Mouse (Mus musculus) stomach, embryonic 14.5 days (tissue): ENCODE measurements around the gene Chaf1a. TPM values are rescaled to one million over a fixed set of nuclear protein-coding genes. Genes with fewer than 3 reads are reported as not detected.

ENCODE experiments used
- ATAC-seq: fragments of 200-750 bp; cut with Nextera tagmentation; 2 replicates; pipeline ENCODE4 v1.8.0; 2017; ENCODE audit warnings: low read depth, moderate TSS enrichment; ENCODE audit not compliant: insufficient number of reproducible peaks, insufficient read depth, low FRiP score
- H3K27ac ChIP-seq: fragments of 300-500 bp; sonication (generic); 2 replicates; pipeline ENCODE4 v1.5.1; 2014; ENCODE audit warnings: mild to moderate bottlenecking, low read length, moderate library complexity, mixed read lengths
- H3K27me3 ChIP-seq: fragments of 300-500 bp; sonication (generic); 2 replicates; pipeline ENCODE4 v1.6.1; 2014; ENCODE audit warnings: low read length, control low read depth, mixed read lengths; ENCODE audit not compliant: control insufficient read depth, insufficient read depth
- H3K36me3 ChIP-seq: fragments of 300-500 bp; sonication (generic); 2 replicates; pipeline ENCODE4 v1.6.1; 2014; ENCODE audit warnings: mild to moderate bottlenecking, control low read depth, low read length, moderate library complexity, mixed read lengths; ENCODE audit not compliant: control insufficient read depth, insufficient read depth
- H3K4me1 ChIP-seq: fragments of 300-500 bp; sonication (generic); 2 replicates; pipeline ENCODE4 v1.6.1; 2014; ENCODE audit warnings: low read length, control low read depth, mixed read lengths; ENCODE audit not compliant: control insufficient read depth, insufficient read depth
- H3K4me2 ChIP-seq: fragments of 300-500 bp; sonication (generic); replicated peaks from 2 replicates; pipeline ENCODE4 v1.6.1; 2014; ENCODE audit warnings: low read depth, low read length, control low read depth
- H3K4me3 ChIP-seq: fragments of 300-500 bp; sonication (generic); 2 replicates; pipeline ENCODE4 v1.5.1; 2014; ENCODE audit warnings: low read depth, low read length, control low read depth
- H3K9ac ChIP-seq: fragments of 300-500 bp; sonication (generic); replicated peaks from 2 replicates; pipeline ENCODE4 v1.6.1; 2014; ENCODE audit warnings: low read depth, mild to moderate bottlenecking, control low read depth, low read length, moderate library complexity, mixed read lengths
- H3K9me3 ChIP-seq: fragments of 300-500 bp; sonication (generic); 2 replicates; pipeline ENCODE4 v1.6.1; 2016; ENCODE audit warnings: low read depth, low read length, control low read depth; ENCODE audit not compliant: control insufficient read depth
- WGBS: fragments of 180-500 bp; shearing (Covaris S2); extraction: QIAGEN DNeasy Blood & Tissue Kit; methylation state at CpG from one replicate; pipeline ENCODE4 v1.1.7; 2014; 5-methylcytosine and 5-hydroxymethylcytosine counted together
- polyA plus RNA-seq: library from polyadenylated mRNA; unstranded; fragments of >200 nt; fragmentation: Nextera tagmentation; extraction: Ambion mirVana; gene quantifications from 2 replicates; pipeline ENCODE4 v1.2.1, GENCODE M21; 2014

Chaf1a gene
- polyA plus RNA-seq, result 19.2 and 19.6 TPM in 2 replicates

DNA sequence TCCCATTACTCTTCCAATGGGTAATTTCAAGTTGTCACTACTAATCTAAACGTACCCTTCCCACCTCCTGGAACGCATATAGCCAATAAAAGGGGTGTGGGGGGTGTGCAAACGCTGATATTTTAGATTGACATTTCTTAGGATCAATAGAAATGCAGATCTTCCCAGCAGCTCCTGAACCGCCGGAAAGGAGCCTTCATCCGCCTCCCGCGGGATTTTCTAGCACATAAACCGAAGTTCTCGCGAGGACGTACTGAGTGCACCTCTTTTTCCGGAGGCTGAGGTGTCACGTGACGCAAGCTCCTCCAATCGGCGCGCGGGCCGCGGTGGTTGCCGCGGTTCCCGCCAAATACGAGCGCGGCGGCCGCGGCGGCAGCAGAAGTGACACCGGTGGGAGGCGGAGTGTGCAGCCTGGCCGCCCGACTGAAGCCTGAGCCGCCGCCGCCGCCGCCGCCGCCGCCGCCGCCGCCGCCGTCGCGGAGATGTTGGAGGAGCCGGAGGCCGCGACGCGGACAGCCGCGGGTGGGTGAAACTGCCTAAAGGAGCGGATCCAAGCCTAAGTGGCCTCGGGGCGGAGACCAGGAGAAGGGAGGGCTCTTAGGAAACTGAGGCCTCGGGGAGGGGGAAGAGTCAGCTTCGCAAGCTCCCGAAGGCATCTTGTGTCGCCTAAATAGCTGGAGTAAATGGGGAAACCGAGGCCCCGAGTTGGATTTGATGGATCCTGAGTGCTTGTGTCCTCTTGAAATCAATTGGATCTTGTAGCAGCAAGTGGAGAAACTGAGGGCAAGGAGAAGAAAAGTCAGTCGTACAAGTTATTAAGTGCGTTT lies at the start of gene Chaf1a:
TSS of gene Chaf1a (plus strand) at position 410 of the 827 bp plus-strand sequence.
- Histone ChIP-seq H3K9me3 (no peaks in the 10 kb centered on the region), H3K9ac (peak within 1 kb of the TSS; percentile 87), H3K4me2 (peak within 1 kb of the TSS; percentile 79), H3K27me3 (no peaks in the 10 kb centered on the region), H3K27ac (peak within 1 kb of the TSS; percentile 86), H3K36me3 (peaks cover 11% of the 10 kb centered on the region), H3K4me3 (peak within 1 kb of the TSS; percentile 79), H3K4me1 (peaks cover 15% of the 10 kb centered on the region)
- peak; percentile 89 for ATAC-seq
- under 1% methylated on average over 68 of the region's 68 CpGs for WGBS

DNA sequence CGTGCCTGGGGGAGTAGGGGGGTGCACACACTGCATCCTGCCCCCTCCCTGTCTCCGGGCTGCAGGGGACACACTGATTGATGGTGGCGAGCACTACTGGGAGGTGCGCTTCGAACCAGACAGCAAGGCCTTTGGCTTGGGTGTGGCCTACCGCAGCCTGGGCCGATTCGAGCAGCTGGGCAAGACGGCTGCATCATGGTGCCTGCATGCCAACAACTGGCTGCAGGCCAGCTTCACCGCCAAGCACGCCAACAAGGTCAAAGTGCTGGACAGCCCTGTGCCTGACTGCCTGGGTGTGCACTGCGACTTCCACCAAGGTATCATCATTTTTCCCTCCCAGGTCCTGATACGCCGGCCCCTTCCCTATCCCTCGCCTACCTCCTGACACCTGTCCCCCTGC lies 44.2 kb upstream of the Chaf1a start:
- no peaks in the 10 kb centered on the region for H3K4me1 ChIP-seq
- H3K36me3 ChIP-seq, result 0 out of 2 replicates have a peak, but pooled peaks cover 4% of the 10 kb centered on the region
- no peak overlapping the region for H3K4me3 ChIP-seq
- no peak overlapping the region for H3K9ac ChIP-seq
- no peaks in the 10 kb centered on the region for H3K9me3 ChIP-seq
- H3K27ac ChIP-seq, result no peak overlapping the region
- ATAC-seq, result no peak
- no peak overlapping the region for H3K4me2 ChIP-seq
- whole genome bisulfite sequencing, result 83% methylated on average over 15 of the region's 15 CpGs
- no peaks in the 10 kb centered on the region for H3K27me3 ChIP-seq

DNA sequence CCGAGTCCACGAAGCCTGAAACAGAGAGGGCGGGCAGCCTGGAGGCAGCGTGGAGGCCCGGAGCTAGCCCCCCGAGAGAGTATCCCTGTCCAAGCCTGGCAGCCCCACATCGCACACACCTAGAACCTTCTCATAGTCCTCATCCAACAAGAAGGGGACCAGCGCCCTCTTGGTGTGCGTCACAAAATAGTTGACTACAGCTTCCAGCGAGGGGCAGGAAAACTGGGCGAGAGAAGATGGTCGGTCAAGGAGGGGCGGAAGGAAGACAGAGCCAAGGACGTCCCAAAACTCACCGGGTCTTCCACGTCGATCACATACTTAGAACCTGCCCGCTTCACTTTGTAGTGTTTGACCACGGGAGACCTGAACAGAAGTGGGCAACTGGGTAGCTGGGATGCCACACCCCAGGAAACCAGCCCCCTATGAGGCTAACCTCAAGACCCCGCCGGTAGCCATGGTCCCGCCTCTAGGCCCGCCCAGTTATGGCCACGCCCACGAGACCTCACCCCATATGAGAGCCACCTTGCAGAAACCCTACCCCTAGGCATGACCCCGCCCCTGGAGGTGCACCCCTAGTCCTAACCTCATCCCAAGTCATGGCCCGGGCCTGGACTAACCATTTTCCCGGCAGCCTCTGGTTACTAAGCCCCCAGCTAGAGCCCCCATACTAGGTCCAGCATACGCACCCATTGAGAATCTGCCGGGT lies 40.3 kb upstream of the Chaf1a start:
- H3K9ac ChIP-seq, result no peak overlapping the region
- no peaks in the 10 kb centered on the region for H3K4me1 ChIP-seq
- no peaks in the 10 kb centered on the region for H3K27me3 ChIP-seq
- no peak overlapping the region for H3K27ac ChIP-seq
- ATAC-seq, result no peak
- no peak overlapping the region; the same call in 1 of the 2 replicates for H3K4me3 ChIP-seq
- 10% methylated on average over 30 of the region's 30 CpGs for WGBS
- H3K4me2 ChIP-seq, result peak overlapping the region; percentile 10; the same call in 1 of the 2 replicates
- H3K9me3 ChIP-seq, result no peaks in the 10 kb centered on the region
- H3K36me3 ChIP-seq, result 0 out of 2 replicates have a peak, but pooled peaks cover 4% of the 10 kb centered on the region

DNA sequence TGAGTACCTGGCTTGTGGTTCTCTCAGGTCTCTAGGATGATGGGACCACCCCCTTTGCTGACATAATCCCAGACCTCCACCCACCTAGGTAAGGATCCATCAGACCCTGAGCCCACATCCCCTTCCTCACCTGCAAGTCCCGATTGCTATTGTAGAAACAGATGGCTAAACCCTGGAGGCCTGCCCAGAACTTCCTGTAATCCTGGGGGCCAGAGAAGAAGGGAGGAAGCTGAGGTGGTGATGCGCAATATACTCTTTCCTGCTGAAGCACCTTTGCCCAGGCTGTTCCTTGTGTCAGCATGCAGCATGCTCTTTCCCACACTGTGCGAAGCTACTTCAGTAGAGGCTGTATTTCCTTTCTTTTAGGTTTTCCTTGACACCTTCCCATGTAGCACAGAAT lies 37.2 kb upstream of the Chaf1a start:
- WGBS, result 81% methylated on average over 3 of the region's 3 CpGs
- no peak overlapping the region for H3K4me3 ChIP-seq
- no peak overlapping the region for H3K9ac ChIP-seq
- no peak overlapping the region for H3K27ac ChIP-seq
- no peaks in the 10 kb centered on the region for H3K4me1 ChIP-seq
- H3K27me3 ChIP-seq, result no peaks in the 10 kb centered on the region
- H3K9me3 ChIP-seq, result no peaks in the 10 kb centered on the region
- H3K4me2 ChIP-seq, result no peak overlapping the region
- no peaks in the 10 kb centered on the region for H3K36me3 ChIP-seq
- ATAC-seq, result no peak

DNA sequence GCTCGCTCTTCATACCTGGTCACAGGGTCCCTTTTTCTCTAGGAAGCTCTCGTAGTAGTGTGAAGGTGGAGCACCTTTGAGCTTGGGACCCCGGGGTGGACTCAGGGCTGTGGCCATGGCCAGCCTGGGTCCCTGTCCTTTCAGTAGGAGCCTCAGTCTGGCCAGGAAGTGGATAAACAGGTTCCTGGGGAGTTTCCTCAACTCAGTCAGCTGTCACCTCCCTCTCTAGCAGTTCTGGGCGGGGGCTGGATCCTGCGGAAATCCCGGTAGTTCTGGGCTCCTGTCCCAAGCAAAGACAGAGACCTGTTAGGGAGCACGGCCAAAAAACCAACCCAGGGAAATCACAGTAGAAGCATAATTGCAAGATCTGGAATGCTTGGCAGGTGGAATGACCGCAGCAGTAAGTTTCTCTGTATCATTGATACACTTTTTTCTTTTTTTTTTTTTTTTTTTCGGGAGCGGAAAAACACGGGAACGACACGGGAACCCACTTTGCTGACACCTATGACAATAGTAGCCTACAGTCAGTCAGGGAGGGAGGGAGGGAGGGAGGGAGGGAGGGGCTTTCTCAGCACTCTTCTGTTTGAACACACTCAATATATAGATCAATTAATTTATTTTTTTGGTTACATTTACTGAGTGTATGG lies 34.7 kb upstream of the Chaf1a start, which contains the start of the genes Stap2 and Mpnd:
TSS of gene Stap2 (minus strand) at position 170 of the 647 bp plus-strand sequence.
TSS of gene Mpnd (plus strand) at position 297 of the 647 bp plus-strand sequence.
- no peak within 1 kb of the TSS for H3K27ac ChIP-seq
- 27% methylated on average over 13 of the region's 13 CpGs for WGBS
- no peak for ATAC-seq

DNA sequence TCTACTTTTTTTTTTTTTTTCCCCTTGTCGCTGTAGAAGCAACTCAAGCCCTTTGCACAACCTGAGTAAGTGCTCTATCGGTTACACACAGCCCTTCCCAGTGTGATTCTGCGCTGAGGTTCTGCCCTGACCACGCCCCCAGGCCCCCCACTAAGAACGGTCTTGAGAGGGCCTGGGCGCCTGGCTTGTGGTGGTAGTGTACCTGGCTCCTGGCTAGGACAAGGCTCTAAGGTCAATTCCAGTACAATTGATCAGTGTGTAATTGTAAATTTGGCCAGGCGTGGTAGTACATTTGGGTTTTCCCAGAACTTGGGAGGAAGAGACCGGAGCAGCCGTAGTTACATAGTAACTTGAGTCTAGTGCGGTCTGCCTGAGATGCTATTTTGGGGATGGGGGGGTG lies 33.3 kb upstream of the Chaf1a start:
- ATAC-seq, result no peak
- Histone ChIP-seq H3K4me1 (peaks cover 11% of the 10 kb centered on the region), H3K36me3 (peaks cover 8% of the 10 kb centered on the region), H3K27me3 (no peaks in the 10 kb centered on the region), H3K27ac (no peak overlapping the region), H3K4me3 (no peak overlapping the region), H3K9ac (no peak overlapping the region), H3K9me3 (no peaks in the 10 kb centered on the region), H3K4me2 (no peak overlapping the region)
- WGBS, result 51% methylated on average over 10 of the region's 10 CpGs

More for the DNA sequence above, 34.7 kb upstream of the Chaf1a start, which contains the start of the genes Stap2 and Mpnd:
- H3K27me3 ChIP-seq, result no peaks in the 10 kb centered on the region
- H3K9me3 ChIP-seq, result no peaks in the 10 kb centered on the region
- H3K4me3 ChIP-seq, result peak within 1 kb of the TSS; percentile 10; the same call in 1 of the 2 replicates
- no peak within 1 kb of the TSS for H3K9ac ChIP-seq
- no peaks in the 10 kb centered on the region for H3K36me3 ChIP-seq
- H3K4me2 ChIP-seq, result peak within 1 kb of the TSS; percentile 31
- H3K4me1 ChIP-seq, result peaks cover 9% of the 10 kb centered on the region

DNA sequence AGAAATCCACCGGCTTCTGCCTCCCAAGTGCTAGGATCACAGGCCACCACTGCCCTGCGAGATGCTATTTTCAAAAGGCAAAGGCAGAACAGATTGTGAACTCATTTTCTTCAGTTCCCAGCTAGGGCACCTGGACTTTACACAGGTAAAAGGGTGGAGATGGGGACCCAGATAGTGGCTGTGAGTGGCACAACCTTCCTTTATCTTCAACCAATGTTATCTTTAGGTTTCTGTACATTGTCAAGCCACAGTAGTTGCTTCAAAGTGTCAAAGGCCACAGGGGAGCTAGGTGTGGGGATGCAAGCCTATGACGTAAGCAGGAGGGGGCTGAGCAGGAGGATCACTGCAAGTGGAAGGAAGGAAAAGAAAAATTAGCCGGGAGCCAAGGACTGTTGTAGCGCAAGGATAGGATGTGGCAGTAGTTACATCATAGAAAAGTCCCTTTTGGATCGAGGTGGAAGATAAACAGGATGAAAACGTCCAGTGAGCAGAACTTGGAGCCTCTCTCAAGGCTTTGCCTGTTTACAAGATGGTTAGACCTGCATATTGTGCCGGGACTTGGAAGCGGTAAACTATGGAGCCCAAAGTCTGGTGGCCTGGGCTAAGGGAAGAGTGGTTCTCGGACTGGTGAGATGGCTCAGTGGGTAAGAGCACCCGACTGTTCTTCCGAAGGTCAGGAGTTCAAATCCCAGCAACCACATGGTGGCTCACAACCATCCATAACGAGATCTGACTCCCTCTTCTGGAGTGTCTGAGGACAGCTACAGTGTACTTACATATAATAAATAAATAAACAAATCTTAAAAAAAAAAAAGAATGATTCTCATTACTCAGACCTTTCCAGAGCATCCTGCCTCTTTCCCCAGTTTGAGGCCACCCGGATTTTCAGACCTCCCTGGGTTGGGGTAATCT lies 32.5 kb upstream of the Chaf1a start:
- H3K4me1 ChIP-seq, result peaks cover 11% of the 10 kb centered on the region
- H3K4me2 ChIP-seq, result peak overlapping the region; percentile 89
- no peak; the same call in 1 of the 2 replicates for ATAC-seq
- 0 out of 2 replicates have a peak overlapping the region, but pooled peaks have one; percentile 26 for H3K9ac ChIP-seq
- H3K4me3 ChIP-seq, result peak overlapping the region; percentile 70
- WGBS, result 17% methylated on average over 13 of the region's 14 CpGs
- no peaks in the 10 kb centered on the region for H3K9me3 ChIP-seq
- H3K27me3 ChIP-seq, result no peaks in the 10 kb centered on the region
- peak overlapping the region; percentile 75 for H3K27ac ChIP-seq
- peaks cover 14% of the 10 kb centered on the region for H3K36me3 ChIP-seq
